Mouse (Mus musculus): ENCODE measurements at regions not wholly inside any gene's neighbourhood (a gene's known extent, or its start where the extent isn't known, plus 50 kb on each side); places are given as distances from the start of the nearest gene placed in this dataset.

- WGBS = 54% methylated on average over 2 of the region's 2 CpGs
- Histone ChIP-seq H3K27ac (ENCODE audit: low read length) (no peak overlapping the region), H3K4me1 (ENCODE audit: control insufficient read depth, insufficient read depth, low read length) (no peaks in the 10 kb centered on the region), H3K27me3 (ENCODE audit: control insufficient read depth, insufficient read depth, low read length) (no peaks in the 10 kb centered on the region), H3K4me2 (ENCODE audit: low read depth, low read length) (no peak overlapping the region), H3K9ac (ENCODE audit: low read length) (no peak overlapping the region), H3K4me3 (replicated peaks; ENCODE audit: low read length) (no peak overlapping the region), H3K9me3 (replicated peaks; ENCODE audit: control insufficient read depth, low read length) (no peaks in the 10 kb centered on the region), H3K36me3 (ENCODE audit: control insufficient read depth, insufficient read depth, low read length) (no peaks in the 10 kb centered on the region)
- no peak for ATAC-seq (ENCODE audit: insufficient read depth, low FRiP score)
Measured at GRCm38 (mm10) chr15:27381565-27381964, 84.9 kb upstream of the Ank start.

- no peak overlapping the region for H3K4me2 ChIP-seq (ENCODE audit: low read depth, low read length)
- H3K4me3 ChIP-seq (replicated peaks; ENCODE audit: low read length) = no peak overlapping the region
- no peaks in the 10 kb centered on the region for H3K27me3 ChIP-seq (ENCODE audit: control insufficient read depth, insufficient read depth, low read length)
- no peaks in the 10 kb centered on the region for H3K4me1 ChIP-seq (ENCODE audit: control insufficient read depth, insufficient read depth, low read length)
- no peak overlapping the region for H3K27ac ChIP-seq (ENCODE audit: low read length)
- no peaks in the 10 kb centered on the region for H3K9me3 ChIP-seq (replicated peaks; ENCODE audit: control insufficient read depth, low read length)
- WGBS = 93% methylated on average over 2 of the region's 2 CpGs
- no peaks in the 10 kb centered on the region for H3K36me3 ChIP-seq (ENCODE audit: control insufficient read depth, insufficient read depth, low read length)
- ATAC-seq (ENCODE audit: insufficient read depth, low FRiP score) = no peak
- no peak overlapping the region for H3K9ac ChIP-seq (ENCODE audit: low read length)
Measured at GRCm38 (mm10) chr15:27390567-27390966, 75.9 kb upstream of the Ank start.

GRCm38 (mm10) chr15:27405721-27406161 is 60.7 kb upstream of the Ank start:
- no peak overlapping the region for H3K4me3 ChIP-seq (replicated peaks; ENCODE audit: low read length)
- H3K36me3 ChIP-seq (ENCODE audit: control insufficient read depth, insufficient read depth, low read length) = no peaks in the 10 kb centered on the region
- no peak overlapping the region for H3K27ac ChIP-seq (ENCODE audit: low read length)
- 71% methylated on average over 20 of the region's 20 CpGs for WGBS
- no peak overlapping the region for H3K4me2 ChIP-seq (ENCODE audit: low read depth, low read length)
- H3K9ac ChIP-seq (ENCODE audit: low read length) = no peak overlapping the region
- no peaks in the 10 kb centered on the region for H3K27me3 ChIP-seq (ENCODE audit: control insufficient read depth, insufficient read depth, low read length)
- no peaks in the 10 kb centered on the region for H3K4me1 ChIP-seq (ENCODE audit: control insufficient read depth, insufficient read depth, low read length)
- no peak for ATAC-seq (ENCODE audit: insufficient read depth, low FRiP score)
- no peaks in the 10 kb centered on the region for H3K9me3 ChIP-seq (replicated peaks; ENCODE audit: control insufficient read depth, low read length)

- Histone ChIP-seq H3K27ac (ENCODE audit: low read length) (no peak overlapping the region), H3K9ac (ENCODE audit: low read length) (no peak overlapping the region), H3K9me3 (replicated peaks; ENCODE audit: control insufficient read depth, low read length) (no peaks in the 10 kb centered on the region), H3K36me3 (ENCODE audit: control insufficient read depth, insufficient read depth, low read length) (no peaks in the 10 kb centered on the region), H3K27me3 (ENCODE audit: control insufficient read depth, insufficient read depth, low read length) (no peaks in the 10 kb centered on the region), H3K4me1 (ENCODE audit: control insufficient read depth, insufficient read depth, low read length) (no peaks in the 10 kb centered on the region), H3K4me2 (ENCODE audit: low read depth, low read length) (no peak overlapping the region), H3K4me3 (replicated peaks; ENCODE audit: low read length) (no peak overlapping the region)
- ATAC-seq (ENCODE audit: insufficient read depth, low FRiP score) = no peak
- 73% methylated on average over 8 of the region's 8 CpGs for WGBS
Measured at GRCm38 (mm10) chr15:27409856-27410255, 56.6 kb upstream of the Ank start.

- H3K9ac ChIP-seq (ENCODE audit: low read length) = no peak overlapping the region
- H3K9me3 ChIP-seq (replicated peaks; ENCODE audit: control insufficient read depth, low read length) = no peaks in the 10 kb centered on the region
- H3K4me1 ChIP-seq (ENCODE audit: control insufficient read depth, insufficient read depth, low read length) = no peaks in the 10 kb centered on the region
- H3K4me2 ChIP-seq (ENCODE audit: low read depth, low read length) = no peak overlapping the region
- no peaks in the 10 kb centered on the region for H3K36me3 ChIP-seq (ENCODE audit: control insufficient read depth, insufficient read depth, low read length)
- no peak for ATAC-seq (ENCODE audit: insufficient read depth, low FRiP score)
- 93% methylated on average over 2 of the region's 2 CpGs for WGBS
- no peak overlapping the region for H3K4me3 ChIP-seq (replicated peaks; ENCODE audit: low read length)
- no peak overlapping the region for H3K27ac ChIP-seq (ENCODE audit: low read length)
- no peaks in the 10 kb centered on the region for H3K27me3 ChIP-seq (ENCODE audit: control insufficient read depth, insufficient read depth, low read length)
Measured at GRCm38 (mm10) chr15:27412304-27412703, 54.2 kb upstream of the Ank start.

GRCm38 (mm10) chr15:27412761-27413160 is 53.7 kb upstream of the Ank start:
- no peaks in the 10 kb centered on the region for H3K36me3 ChIP-seq (ENCODE audit: control insufficient read depth, insufficient read depth, low read length)
- no peaks in the 10 kb centered on the region for H3K27me3 ChIP-seq (ENCODE audit: control insufficient read depth, insufficient read depth, low read length)
- no peaks in the 10 kb centered on the region for H3K4me1 ChIP-seq (ENCODE audit: control insufficient read depth, insufficient read depth, low read length)
- no peak overlapping the region for H3K9ac ChIP-seq (ENCODE audit: low read length)
- H3K27ac ChIP-seq (ENCODE audit: low read length) = no peak overlapping the region
- 42% methylated on average over 1 of the region's 1 CpGs for WGBS
- H3K9me3 ChIP-seq (replicated peaks; ENCODE audit: control insufficient read depth, low read length) = no peaks in the 10 kb centered on the region
- ATAC-seq (ENCODE audit: insufficient read depth, low FRiP score) = no peak
- no peak overlapping the region for H3K4me2 ChIP-seq (ENCODE audit: low read depth, low read length)
- H3K4me3 ChIP-seq (replicated peaks; ENCODE audit: low read length) = no peak overlapping the region

- Histone ChIP-seq H3K27me3 (ENCODE audit: control insufficient read depth, insufficient read depth, low read length) (no peaks in the 10 kb centered on the region), H3K36me3 (ENCODE audit: control insufficient read depth, insufficient read depth, low read length) (no peaks in the 10 kb centered on the region), H3K4me3 (replicated peaks; ENCODE audit: low read length) (no peak overlapping the region), H3K27ac (ENCODE audit: low read length) (no peak overlapping the region), H3K4me1 (ENCODE audit: control insufficient read depth, insufficient read depth, low read length) (no peaks in the 10 kb centered on the region), H3K9me3 (replicated peaks; ENCODE audit: control insufficient read depth, low read length) (no peaks in the 10 kb centered on the region), H3K4me2 (ENCODE audit: low read depth, low read length) (no peak overlapping the region), H3K9ac (ENCODE audit: low read length) (no peak overlapping the region)
- WGBS = 86% methylated on average over 7 of the region's 7 CpGs
- ATAC-seq (ENCODE audit: insufficient read depth, low FRiP score) = no peak
Measured at GRCm38 (mm10) chr15:27413486-27413885, 53.0 kb upstream of the Ank start.

GRCm38 (mm10) chr15:27414819-27415218 is 51.7 kb upstream of the Ank start:
- H3K4me3 ChIP-seq (replicated peaks; ENCODE audit: low read length) = no peak overlapping the region
- no peak overlapping the region for H3K9ac ChIP-seq (ENCODE audit: low read length)
- H3K4me1 ChIP-seq (ENCODE audit: control insufficient read depth, insufficient read depth, low read length) = no peaks in the 10 kb centered on the region
- no peak overlapping the region for H3K27ac ChIP-seq (ENCODE audit: low read length)
- no peaks in the 10 kb centered on the region for H3K27me3 ChIP-seq (ENCODE audit: control insufficient read depth, insufficient read depth, low read length)
- 63% methylated on average over 7 of the region's 7 CpGs for WGBS
- H3K4me2 ChIP-seq (ENCODE audit: low read depth, low read length) = no peak overlapping the region
- H3K36me3 ChIP-seq (ENCODE audit: control insufficient read depth, insufficient read depth, low read length) = no peaks in the 10 kb centered on the region
- H3K9me3 ChIP-seq (replicated peaks; ENCODE audit: control insufficient read depth, low read length) = no peaks in the 10 kb centered on the region
- no peak for ATAC-seq (ENCODE audit: insufficient read depth, low FRiP score)
